Mouse (Mus musculus): ENCODE measurements at regions not wholly inside any gene's neighbourhood (a gene's known extent, or its start where the extent isn't known, plus 50 kb on each side); places are given as distances from the start of the nearest gene placed in this dataset.

GRCm38 (mm10) chr2:78804931-78805330, 63.0 kb upstream of the Ube2e3 start:
- DNase-seq (ENCODE audit: low spot score) = no peak

GRCm38 (mm10) chr2:78803543-78803942, 64.4 kb upstream of the Ube2e3 start:
- no peak for DNase-seq (ENCODE audit: low spot score)

- no peak for DNase-seq (ENCODE audit: low spot score)
These were observed 72.5 kb upstream of the Ube2e3 start for GRCm38 (mm10) chr2:78795446-78795845.

- peak; percentile 25 for DNase-seq (ENCODE audit: low spot score)
These were observed 73.2 kb upstream of the Ube2e3 start for GRCm38 (mm10) chr2:78794734-78795133.

- no peak for DNase-seq (ENCODE audit: low spot score)
These were observed 78.8 kb upstream of the Ube2e3 start for GRCm38 (mm10) chr2:78789124-78789523.

- no peak for DNase-seq (ENCODE audit: low spot score)
These were observed 79.7 kb upstream of the Ube2e3 start for GRCm38 (mm10) chr2:78788222-78788621.

GRCm38 (mm10) chr2:78779949-78780348, 88.0 kb upstream of the Ube2e3 start:
- DNase-seq (ENCODE audit: low spot score) = no peak

- DNase-seq (ENCODE audit: low spot score) = no peak
These were observed 90.3 kb upstream of the Ube2e3 start for GRCm38 (mm10) chr2:78777589-78777988.

- no peak for DNase-seq (ENCODE audit: low spot score)
These were observed 113.6 kb upstream of the Ube2e3 start for GRCm38 (mm10) chr2:78754362-78754761.

- no peak for DNase-seq (ENCODE audit: low spot score)
These were observed 114.0 kb upstream of the Ube2e3 start for GRCm38 (mm10) chr2:78753918-78754317.

GRCm38 (mm10) chr2:78730161-78730560, 137.8 kb upstream of the Ube2e3 start:
- no peak for DNase-seq (ENCODE audit: low spot score)

- DNase-seq (ENCODE audit: low spot score) = no peak
These were observed 141.9 kb upstream of the Ube2e3 start for GRCm38 (mm10) chr2:78726060-78726459.

GRCm38 (mm10) chr2:78724416-78724815, 143.5 kb upstream of the Ube2e3 start:
- DNase-seq (ENCODE audit: low spot score) = no peak

GRCm38 (mm10) chr2:78723423-78723822, 144.5 kb upstream of the Ube2e3 start:
- DNase-seq (ENCODE audit: low spot score) = no peak

GRCm38 (mm10) chr2:78722739-78723138, 145.2 kb upstream of the Ube2e3 start:
- DNase-seq (ENCODE audit: low spot score) = no peak

GRCm38 (mm10) chr2:78718550-78718949, 149.4 kb upstream of the Ube2e3 start:
- DNase-seq (ENCODE audit: low spot score) = peak; percentile 29

GRCm38 (mm10) chr2:78716157-78716798, 151.6 kb upstream of the Ube2e3 start:
- peak; percentile 23 for DNase-seq (ENCODE audit: low spot score)

- DNase-seq (ENCODE audit: low spot score) = no peak
These were observed 173.1 kb upstream of the Ube2e3 start for GRCm38 (mm10) chr2:78694851-78695250.

- DNase-seq (ENCODE audit: low spot score) = no peak
These were observed 211.3 kb upstream of the Ube2e3 start for GRCm38 (mm10) chr2:78656668-78657067.

- no peak for DNase-seq (ENCODE audit: low spot score)
These were observed 212.6 kb upstream of the Ube2e3 start for GRCm38 (mm10) chr2:78655156-78655855.

- DNase-seq (ENCODE audit: low spot score) = no peak
These were observed 216.4 kb upstream of the Ube2e3 start for GRCm38 (mm10) chr2:78651549-78651948.

GRCm38 (mm10) chr2:78640361-78640760, 227.6 kb upstream of the Ube2e3 start:
- no peak for DNase-seq (ENCODE audit: low spot score)

- DNase-seq (ENCODE audit: low spot score) = no peak
These were observed 242.7 kb upstream of the Ube2e3 start for GRCm38 (mm10) chr2:78625264-78625663.

GRCm38 (mm10) chr2:78606388-78606787, 261.5 kb upstream of the Ube2e3 start:
- no peak for DNase-seq (ENCODE audit: low spot score)

Data from yolk sac, embryonic 10.5 days (tissue).